Mouse (Mus musculus): Measurements from ENCODE around the gene Gab2. TPM values are rescaled to one million over a fixed set of nuclear protein-coding genes. Genes with fewer than 3 reads are reported as not detected.

Gab2 gene
- total RNA-seq, 1 experiment from 2014 or later: 16.1 TPM

DNA sequence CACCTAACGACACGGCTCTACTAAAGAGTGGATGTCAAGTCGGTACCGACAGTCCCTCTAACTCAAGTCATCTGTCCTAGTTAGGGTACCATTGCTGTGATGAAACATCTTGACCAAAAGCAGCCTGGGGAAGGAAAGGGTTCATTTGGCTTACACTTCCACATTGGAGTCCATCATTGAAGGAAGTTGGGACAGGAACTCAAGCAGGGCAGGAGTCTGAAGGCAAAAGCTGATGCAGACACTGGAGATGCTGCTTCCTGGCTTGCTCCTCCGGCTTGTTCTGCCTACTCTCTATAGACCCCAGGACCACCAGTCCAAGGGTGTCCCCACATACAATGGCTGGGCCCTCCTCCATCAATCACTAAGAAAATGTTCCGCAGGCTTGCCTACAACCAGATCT is 234.3 kb downstream of the Gab2 start:
- DNase-seq: no peak

DNA sequence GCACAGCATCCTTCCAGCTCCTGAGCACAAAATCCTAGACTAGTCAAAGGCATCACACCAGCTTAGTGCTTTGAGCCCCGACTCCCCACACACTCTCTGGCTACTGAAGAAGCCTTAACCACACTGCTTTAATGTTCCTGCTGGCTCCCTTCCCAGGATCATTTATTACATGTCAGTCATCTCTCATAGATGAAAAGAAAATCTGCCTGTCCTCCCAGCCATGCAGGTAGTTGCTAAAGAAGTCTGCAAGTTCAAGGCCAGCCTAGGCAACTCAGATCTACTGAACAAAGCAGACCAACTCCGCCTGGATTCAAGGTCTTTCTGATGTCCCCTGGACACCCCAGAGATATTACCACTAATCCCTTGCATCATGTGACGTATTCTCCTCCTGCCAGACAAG is 236.3 kb downstream of the Gab2 start:
- DNase-seq: peak; percentile 59

DNA sequence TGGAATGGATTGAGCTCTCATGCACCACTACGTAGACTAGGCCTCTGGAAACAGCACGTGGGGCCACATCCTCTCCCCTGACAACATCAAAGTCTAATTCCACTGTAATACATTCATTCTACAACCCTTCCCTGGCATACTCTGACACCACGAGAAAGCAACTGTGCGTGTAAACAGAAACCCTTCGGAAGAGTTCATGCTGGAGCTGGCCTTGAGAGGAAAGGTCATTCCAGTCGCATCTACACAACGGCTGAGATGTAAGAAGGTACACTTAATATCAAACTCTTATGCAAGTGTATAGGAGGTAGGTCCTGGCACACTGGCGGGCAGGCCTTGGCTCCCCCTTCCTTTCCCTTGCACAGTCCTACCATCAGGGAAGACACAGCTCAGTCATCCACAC is 243.0 kb downstream of the Gab2 start:
- DNase-seq: no peak

GRCm38 (mm10) chr7:97325156-97325985 is 244.0 kb downstream of the Gab2 start:
- DNase-seq: peak; percentile 19

DNA sequence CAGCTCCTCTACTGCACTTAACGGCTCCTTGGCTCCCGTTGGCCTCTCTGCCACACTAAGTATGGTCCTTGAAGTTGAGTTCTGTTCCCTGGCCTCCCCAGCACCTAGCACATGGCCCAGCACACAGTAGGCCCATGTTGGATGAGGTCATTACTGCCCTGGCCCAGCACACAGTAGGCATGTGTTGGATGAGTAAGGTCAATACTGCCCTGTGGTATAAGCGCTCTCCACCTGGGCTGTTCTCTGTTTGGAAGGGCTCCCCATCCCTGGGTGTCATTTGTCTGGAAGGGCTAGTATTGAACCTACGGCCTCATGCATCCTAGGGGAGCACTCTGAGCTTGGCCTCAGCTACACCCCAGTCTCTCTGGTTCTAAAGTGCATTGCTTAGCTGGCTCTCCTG is 246.0 kb downstream of the Gab2 start:
- DNase-seq: no peak

GRCm38 (mm10) chr7:97328891-97329588 is 247.7 kb downstream of the Gab2 start:
- no peak for DNase-seq

- DNase-seq: no peak
Measured at GRCm38 (mm10) chr7:97329676-97330075, 248.3 kb downstream of the Gab2 start.

GRCm38 (mm10) chr7:97330931-97331645 is 249.7 kb downstream of the Gab2 start:
- peak; percentile 37 for DNase-seq

- peak; percentile 98 for DNase-seq
Measured at GRCm38 (mm10) chr7:97331726-97332666, 250.6 kb downstream of the Gab2 start, which contains the start of the genes Usp35 and Kctd21. TSS of gene Usp35 (minus strand) at chr7:97332020. TSS of gene Kctd21 (plus strand) at chr7:97332327.

GRCm38 (mm10) chr7:97332667-97333041 is 251.3 kb downstream of the Gab2 start:
- no peak for DNase-seq

DNA sequence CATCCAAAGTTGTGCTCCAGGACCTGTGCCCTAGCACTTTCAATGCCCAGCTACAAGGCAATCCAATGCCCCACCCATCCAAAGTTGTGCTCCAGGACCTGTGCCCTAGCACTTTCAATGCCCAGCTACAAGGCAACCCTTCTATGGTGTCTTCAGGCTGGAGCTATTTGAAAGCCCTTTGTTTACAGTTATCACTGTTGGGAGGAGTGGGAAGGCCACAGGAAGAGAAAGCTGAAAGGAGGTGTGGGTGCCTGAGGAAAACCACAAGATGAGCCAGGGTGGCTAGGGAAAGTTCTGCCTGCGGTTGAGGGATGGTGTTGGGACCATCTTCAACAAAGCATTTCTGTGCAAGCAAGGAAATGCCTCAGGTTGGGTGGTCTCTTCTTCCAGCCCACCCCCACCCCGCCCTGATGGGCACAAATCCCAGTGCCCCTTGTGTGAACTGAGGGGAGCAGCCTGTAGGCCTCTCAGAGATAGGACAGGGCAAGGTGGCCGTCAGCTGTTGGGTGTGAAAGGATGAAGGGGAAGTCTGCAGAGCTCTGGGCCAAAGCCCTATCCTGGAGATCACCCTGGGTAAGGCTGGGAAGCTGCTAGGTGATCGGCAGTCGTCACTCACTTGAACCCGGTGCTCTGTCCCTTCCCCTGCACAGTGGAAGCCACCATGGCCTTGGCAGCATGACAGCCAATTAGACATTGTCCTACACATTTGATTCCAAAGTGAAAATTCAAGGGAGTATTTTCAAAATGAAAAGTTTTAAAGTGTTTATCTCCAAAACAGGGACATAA is 251.9 kb downstream of the Gab2 start:
- no peak for DNase-seq

DNA sequence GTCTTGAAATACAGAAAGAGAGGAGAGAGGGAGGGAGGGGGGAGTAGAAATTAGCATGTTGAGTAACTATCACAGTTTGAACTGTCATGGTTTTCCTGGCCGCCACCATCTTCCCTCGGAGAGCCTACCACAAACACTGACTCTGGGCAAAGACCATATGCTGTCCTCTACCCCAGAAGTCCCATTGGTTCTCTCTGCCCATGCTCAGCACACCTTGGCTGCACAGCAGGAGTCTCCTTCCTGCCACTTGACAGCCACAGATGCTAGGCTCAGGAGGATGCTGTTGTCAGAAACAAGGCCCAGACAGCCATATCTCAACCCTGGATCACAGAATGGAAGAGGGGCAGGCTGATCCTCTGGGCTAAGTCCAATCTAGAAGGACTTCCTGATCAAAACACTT is 253.0 kb downstream of the Gab2 start:
- DNase-seq: no peak

DNA sequence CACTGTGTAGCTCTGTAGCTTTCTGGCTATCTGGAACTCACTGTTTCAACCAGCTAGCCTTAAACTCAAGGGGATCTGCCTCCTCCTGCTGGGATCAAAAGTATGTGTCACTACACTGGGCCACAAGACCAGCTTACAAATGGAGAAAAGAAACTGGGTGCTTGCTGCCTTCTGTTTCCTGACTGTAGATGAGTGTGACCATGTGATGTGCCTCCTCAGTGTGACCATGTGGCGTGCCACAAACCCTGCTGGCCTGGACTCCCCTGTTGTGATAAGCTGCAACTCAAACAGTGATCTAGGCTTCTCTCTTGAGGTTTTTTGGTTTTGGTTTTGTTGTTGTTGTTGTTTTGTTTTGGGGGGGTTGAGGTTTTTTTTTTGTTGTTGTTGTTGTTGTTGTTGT is 255.3 kb downstream of the Gab2 start:
- DNase-seq: no peak

DNA sequence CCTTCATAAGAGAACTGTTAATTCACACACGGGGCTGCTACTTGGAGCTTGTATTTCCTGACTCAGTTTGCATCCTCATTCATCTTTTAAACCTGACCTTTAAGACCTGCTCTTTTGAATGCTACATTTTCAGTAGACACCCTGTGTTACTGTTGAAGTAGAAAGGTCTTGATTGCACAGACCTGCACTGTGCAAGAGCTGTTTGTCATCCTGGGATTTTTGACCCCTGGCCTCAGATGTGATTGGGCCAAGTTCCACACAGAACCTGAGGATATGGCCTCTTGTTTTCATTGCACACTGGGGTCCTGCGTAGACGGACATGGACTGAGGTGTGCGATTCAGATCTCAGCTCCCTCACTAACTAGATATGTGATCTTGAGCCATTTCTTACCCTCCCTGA is 257.2 kb downstream of the Gab2 start:
- no peak for DNase-seq

- no peak for DNase-seq
Measured at GRCm38 (mm10) chr7:97339623-97340022, 258.2 kb downstream of the Gab2 start.

GRCm38 (mm10) chr7:97340907-97341849 is 259.8 kb downstream of the Gab2 start:
- no peak for DNase-seq

- no peak for DNase-seq
Measured at GRCm38 (mm10) chr7:97342961-97343360, 261.6 kb downstream of the Gab2 start.

GRCm38 (mm10) chr7:97344655-97345054 is 263.3 kb downstream of the Gab2 start:
- no peak for DNase-seq

- no peak for DNase-seq
Measured at GRCm38 (mm10) chr7:97345229-97345871, 264.0 kb downstream of the Gab2 start.
